Mouse (Mus musculus): ENCODE results near the gene Smyd4. TPM values are rescaled to one million over a fixed set of nuclear protein-coding genes. Genes with fewer than 3 reads are reported as not detected.
"Not testable (repeated sequence)": the region's sequence is repeated elsewhere in the genome, so short reads cannot be mapped to it uniquely, and the experiment has no call there.

The Smyd4 gene
- total and polyA plus RNA-seq, 2 experiments from 2014 or later, result 14.1 to 17.7 TPM

GRCm38 (mm10) chr11:75355475-75355874, 7.2 kb downstream of the Smyd4 start:
- Histone ChIP-seq H3K4me3 (ENCODE audit: low read length) (no peak overlapping the region), H3K27ac (no peak overlapping the region), H3K4me1 (ENCODE audit: insufficient read depth, low read length) (no peaks in the 10 kb centered on the region), H3K4me2 (ENCODE audit: low read depth, low read length) (no peak overlapping the region), H3K27me3 (ENCODE audit: insufficient read depth, low read length) (no peaks in the 10 kb centered on the region), H3K9me3 (ENCODE audit: low read length) (no peaks in the 10 kb centered on the region), H3K36me3 (ENCODE audit: insufficient read depth, low read length) (no peaks in the 10 kb centered on the region), H3K9ac (replicated peaks; ENCODE audit: low read length) (no peak overlapping the region)
- DNase-seq (ENCODE audit: low spot score) (no peak), ATAC-seq (no peak)
- WGBS, result 90% methylated on average over 1 of the region's 1 CpGs
- TF ChIP-seq CTCF (IDR thresholded peaks at IDR 0.05; ENCODE audit: low read depth), result no peak

DNA sequence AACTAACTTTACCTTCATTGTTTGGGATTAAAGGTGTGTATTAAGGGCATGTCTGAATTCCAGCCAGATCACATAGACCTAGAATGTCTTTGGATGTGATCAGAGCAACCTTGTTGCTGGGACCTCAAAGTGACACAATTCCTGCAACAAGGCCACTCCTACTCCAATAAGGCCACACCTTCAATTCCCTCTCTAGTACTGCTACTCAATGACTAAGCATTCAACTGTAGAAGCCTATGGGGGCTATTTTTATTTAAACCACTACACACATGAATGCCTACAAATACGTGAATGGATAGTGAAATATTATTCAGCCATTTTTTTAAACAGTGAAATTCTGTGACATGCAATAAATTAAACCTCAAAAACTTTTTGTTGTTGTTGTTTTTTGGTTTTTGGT, 28.9 kb downstream of the Smyd4 start:
- Histone ChIP-seq H3K9ac (replicated peaks; ENCODE audit: low read length) (no peak overlapping the region), H3K4me3 (ENCODE audit: low read length) (no peak overlapping the region), H3K9me3 (ENCODE audit: low read length) (no peaks in the 10 kb centered on the region), H3K36me3 (ENCODE audit: insufficient read depth, low read length) (no peaks in the 10 kb centered on the region), H3K27ac (no peak overlapping the region), H3K27me3 (ENCODE audit: insufficient read depth, low read length) (no peaks in the 10 kb centered on the region), H3K4me1 (ENCODE audit: insufficient read depth, low read length) (no peaks in the 10 kb centered on the region), H3K4me2 (ENCODE audit: low read depth, low read length) (no peak overlapping the region)
- ATAC-seq, result no peak
- no peak for DNase-seq (ENCODE audit: low spot score)
- TF ChIP-seq CTCF (IDR thresholded peaks at IDR 0.05; ENCODE audit: low read depth), result no peak
- 84% methylated on average over 1 of the region's 1 CpGs for WGBS

- DNase-seq (ENCODE audit: low spot score); H3K4me1 ChIP-seq (ENCODE audit: insufficient read depth, low read length); H3K4me3 ChIP-seq (ENCODE audit: low read length); ATAC-seq; H3K36me3 ChIP-seq (ENCODE audit: insufficient read depth, low read length); H3K4me2 ChIP-seq (ENCODE audit: low read depth, low read length); H3K27ac ChIP-seq; H3K9me3 ChIP-seq (ENCODE audit: low read length); H3K9ac ChIP-seq (replicated peaks; ENCODE audit: low read length); H3K27me3 ChIP-seq (ENCODE audit: insufficient read depth, low read length): not testable (repeated sequence)
- 98% methylated on average over 2 of the region's 2 CpGs for WGBS
These were observed 30.6 kb downstream of the Smyd4 start for GRCm38 (mm10) chr11:75378786-75379185.

DNA sequence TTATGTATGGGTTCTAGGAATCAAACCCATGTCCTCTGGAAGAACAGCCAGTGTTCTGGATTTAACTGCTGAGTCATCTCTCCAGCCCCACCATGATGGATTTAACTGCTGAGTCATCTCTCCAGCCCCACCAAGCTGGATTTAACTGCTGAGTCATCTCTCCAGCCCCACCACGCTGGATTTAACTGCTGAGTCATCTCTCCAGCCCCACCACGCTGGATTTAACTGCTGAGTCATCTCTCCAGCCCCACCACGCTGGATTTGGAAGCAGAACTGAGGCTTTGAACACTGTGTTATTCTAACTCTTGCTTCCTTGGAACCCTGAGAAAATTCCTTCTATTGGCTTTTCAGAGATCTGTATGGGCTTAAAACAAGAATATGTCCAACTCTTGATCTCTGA, 35.3 kb downstream of the Smyd4 start:
- H3K4me1 ChIP-seq (ENCODE audit: insufficient read depth, low read length); DNase-seq (ENCODE audit: low spot score); H3K36me3 ChIP-seq (ENCODE audit: insufficient read depth, low read length); ATAC-seq; H3K9ac ChIP-seq (replicated peaks; ENCODE audit: low read length); H3K4me3 ChIP-seq (ENCODE audit: low read length); H3K4me2 ChIP-seq (ENCODE audit: low read depth, low read length); H3K27ac ChIP-seq; H3K27me3 ChIP-seq (ENCODE audit: insufficient read depth, low read length); H3K9me3 ChIP-seq (ENCODE audit: low read length): not testable (repeated sequence)
- 66% methylated on average over 3 of the region's 3 CpGs for WGBS

DNA sequence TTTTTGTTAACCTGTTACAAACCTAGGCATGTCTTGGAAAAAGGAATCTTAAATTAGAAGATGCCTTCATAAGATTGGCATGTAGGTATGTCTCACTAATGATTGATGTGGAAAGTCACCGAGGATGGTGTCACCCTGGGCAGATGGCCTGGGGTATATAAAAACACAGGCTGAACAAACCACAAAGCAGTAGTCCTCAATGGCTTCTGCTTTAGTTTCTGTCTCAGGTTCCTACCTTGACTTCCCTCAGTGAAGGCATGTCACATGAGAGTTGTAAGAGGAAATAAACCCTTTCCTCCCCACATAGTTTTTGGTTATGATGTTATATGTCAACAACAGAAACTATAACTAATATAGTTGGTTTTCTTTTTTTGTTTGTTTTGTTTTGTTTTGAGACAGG, 47.4 kb downstream of the Smyd4 start:
- no peak overlapping the region for H3K4me3 ChIP-seq (ENCODE audit: low read length)
- no peak for TF ChIP-seq CTCF (IDR thresholded peaks at IDR 0.05; ENCODE audit: low read depth)
- no peaks in the 10 kb centered on the region for H3K36me3 ChIP-seq (ENCODE audit: insufficient read depth, low read length)
- H3K4me2 ChIP-seq (ENCODE audit: low read depth, low read length), result no peak overlapping the region
- no peak overlapping the region for H3K27ac ChIP-seq
- H3K27me3 ChIP-seq (ENCODE audit: insufficient read depth, low read length), result no peaks in the 10 kb centered on the region
- DNase-seq (ENCODE audit: low spot score) (no peak), ATAC-seq (no peak)
- no peaks in the 10 kb centered on the region for H3K4me1 ChIP-seq (ENCODE audit: insufficient read depth, low read length)
- 88% methylated on average over 1 of the region's 1 CpGs for WGBS
- H3K9me3 ChIP-seq (ENCODE audit: low read length), result no peaks in the 10 kb centered on the region
- no peak overlapping the region for H3K9ac ChIP-seq (replicated peaks; ENCODE audit: low read length)

DNA sequence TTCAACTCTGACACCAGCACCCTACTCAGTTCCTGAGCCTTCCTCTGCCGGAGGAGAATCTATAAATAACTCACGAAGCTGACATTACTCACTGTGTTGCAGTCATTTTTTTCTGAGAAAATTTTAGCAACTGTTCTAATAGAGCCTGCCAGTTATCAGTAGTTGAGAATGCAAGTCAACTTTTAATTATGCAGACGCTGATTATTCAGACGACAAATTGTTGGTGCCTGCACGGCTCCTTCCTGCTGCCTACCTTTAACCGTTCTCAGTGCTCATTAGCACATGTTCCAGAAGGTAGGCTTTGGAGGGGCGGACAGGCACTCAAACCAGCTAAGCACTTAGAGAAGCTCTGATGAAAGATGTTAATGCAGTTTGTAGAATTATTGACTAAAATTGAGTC, 49.2 kb downstream of the Smyd4 start:
- 72% methylated on average over 7 of the region's 7 CpGs for WGBS
- no peak overlapping the region for H3K4me2 ChIP-seq (ENCODE audit: low read depth, low read length)
- H3K4me3 ChIP-seq (ENCODE audit: low read length), result no peak overlapping the region
- ATAC-seq, result no peak
- no peaks in the 10 kb centered on the region for H3K36me3 ChIP-seq (ENCODE audit: insufficient read depth, low read length)
- no peak overlapping the region for H3K27ac ChIP-seq
- no peak overlapping the region for H3K9ac ChIP-seq (replicated peaks; ENCODE audit: low read length)
- H3K9me3 ChIP-seq (ENCODE audit: low read length), result no peaks in the 10 kb centered on the region
- H3K4me1 ChIP-seq (ENCODE audit: insufficient read depth, low read length), result no peaks in the 10 kb centered on the region
- no peak for TF ChIP-seq CTCF (IDR thresholded peaks at IDR 0.05; ENCODE audit: low read depth)
- no peaks in the 10 kb centered on the region for H3K27me3 ChIP-seq (ENCODE audit: insufficient read depth, low read length)
- no peak for DNase-seq (ENCODE audit: low spot score)

DNA sequence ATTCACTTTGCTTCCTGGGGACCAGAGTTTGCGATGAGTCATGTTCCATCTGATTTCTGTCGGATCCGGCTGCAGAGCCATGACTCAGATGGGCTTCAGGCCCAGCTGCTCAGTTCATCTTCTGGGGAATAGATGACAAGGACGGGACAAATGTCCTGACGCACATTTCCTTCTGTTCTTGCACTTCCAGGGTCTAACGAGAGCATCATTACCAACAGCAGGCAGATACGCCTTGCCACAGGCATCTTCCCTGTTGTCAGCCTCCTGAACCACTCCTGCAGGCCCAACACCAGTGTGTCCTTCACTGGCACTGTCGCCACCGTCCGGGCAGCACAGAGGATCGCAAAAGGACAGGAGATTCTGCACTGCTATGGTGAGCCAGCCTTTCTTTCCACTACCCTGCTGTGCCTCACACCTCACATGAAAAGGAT, 51.2 kb downstream of the Smyd4 start:
- Histone ChIP-seq H3K4me1 (ENCODE audit: insufficient read depth, low read length) (no peaks in the 10 kb centered on the region), H3K9ac (replicated peaks; ENCODE audit: low read length) (no peak overlapping the region), H3K27ac (no peak overlapping the region), H3K4me3 (ENCODE audit: low read length) (no peak overlapping the region), H3K36me3 (ENCODE audit: insufficient read depth, low read length) (no peaks in the 10 kb centered on the region), H3K27me3 (ENCODE audit: insufficient read depth, low read length) (no peaks in the 10 kb centered on the region), H3K9me3 (ENCODE audit: low read length) (no peaks in the 10 kb centered on the region), H3K4me2 (ENCODE audit: low read depth, low read length) (no peak overlapping the region)
- WGBS, result 77% methylated on average over 11 of the region's 11 CpGs
- DNase-seq (ENCODE audit: low spot score) (no peak), ATAC-seq (no peak)
- no peak for TF ChIP-seq CTCF (IDR thresholded peaks at IDR 0.05; ENCODE audit: low read depth)

Data from hindbrain, postnatal 0 days (tissue).